Mouse (Mus musculus) intestine, embryonic 16.5 days (tissue): ENCODE measurements around the gene Zmynd12. TPM values are rescaled to one million over a fixed set of nuclear protein-coding genes. Genes with fewer than 3 reads are reported as not detected.

Experiments
- ATAC-seq: fragments of 200-750 bp; cut with Nextera tagmentation; 2 replicates; pipeline ENCODE4 v1.8.0; 2017; ENCODE audit warnings: moderate TSS enrichment, moderate library complexity
- H3K27ac ChIP-seq: fragments of 300-500 bp; sonication (generic); 2 replicates; pipeline ENCODE4 v1.5.1; 2014; ENCODE audit warnings: mild to moderate bottlenecking, low read length
- H3K27me3 ChIP-seq: fragments of 300-500 bp; sonication (generic); replicated peaks from 2 replicates; pipeline ENCODE4 v1.6.1; 2014; ENCODE audit warnings: low read length, control low read depth, mixed read lengths; ENCODE audit not compliant: control insufficient read depth, insufficient read depth
- H3K36me3 ChIP-seq: fragments of 300-500 bp; sonication (generic); 2 replicates; pipeline ENCODE4 v1.6.1; 2014; ENCODE audit warnings: low read length, control low read depth; ENCODE audit not compliant: control insufficient read depth, insufficient read depth
- H3K4me1 ChIP-seq: fragments of 300-500 bp; sonication (generic); 2 replicates; pipeline ENCODE4 v1.6.1; 2014; ENCODE audit warnings: low read length, control low read depth, mixed read lengths; ENCODE audit not compliant: control insufficient read depth, insufficient read depth
- H3K4me2 ChIP-seq: fragments of 300-500 bp; sonication (generic); 2 replicates; pipeline ENCODE4 v1.6.1; 2014; ENCODE audit warnings: low read depth, low read length, control low read depth
- H3K4me3 ChIP-seq: fragments of 300-500 bp; sonication (generic); 2 replicates; pipeline ENCODE4 v1.5.1; 2014; ENCODE audit warnings: mild to moderate bottlenecking, low read length
- H3K9ac ChIP-seq: fragments of 300-500 bp; sonication (generic); 2 replicates; pipeline ENCODE4 v1.6.1; 2014; ENCODE audit warnings: low read depth, low read length
- H3K9me3 ChIP-seq: fragments of 300-500 bp; sonication (generic); 2 replicates; pipeline ENCODE4 v1.6.1; 2016; ENCODE audit warnings: low read length, control low read depth; ENCODE audit not compliant: control insufficient read depth
- WGBS: fragments of 180-500 bp; shearing (Covaris S2); extraction: QIAGEN DNeasy Blood & Tissue Kit; methylation state at CpG from one replicate; pipeline ENCODE4 v1.1.7; 2014; 5-methylcytosine and 5-hydroxymethylcytosine counted together
- polyA plus RNA-seq: library from polyadenylated mRNA; unstranded; fragments of >200 nt; fragmentation: Nextera tagmentation; extraction: Ambion mirVana; gene quantifications from 2 replicates; pipeline ENCODE4 v1.2.1, GENCODE M21; 2015

The Zmynd12 gene
- polyA plus RNA-seq, 1 experiment from 2014 or later, result 1.2 TPM

DNA sequence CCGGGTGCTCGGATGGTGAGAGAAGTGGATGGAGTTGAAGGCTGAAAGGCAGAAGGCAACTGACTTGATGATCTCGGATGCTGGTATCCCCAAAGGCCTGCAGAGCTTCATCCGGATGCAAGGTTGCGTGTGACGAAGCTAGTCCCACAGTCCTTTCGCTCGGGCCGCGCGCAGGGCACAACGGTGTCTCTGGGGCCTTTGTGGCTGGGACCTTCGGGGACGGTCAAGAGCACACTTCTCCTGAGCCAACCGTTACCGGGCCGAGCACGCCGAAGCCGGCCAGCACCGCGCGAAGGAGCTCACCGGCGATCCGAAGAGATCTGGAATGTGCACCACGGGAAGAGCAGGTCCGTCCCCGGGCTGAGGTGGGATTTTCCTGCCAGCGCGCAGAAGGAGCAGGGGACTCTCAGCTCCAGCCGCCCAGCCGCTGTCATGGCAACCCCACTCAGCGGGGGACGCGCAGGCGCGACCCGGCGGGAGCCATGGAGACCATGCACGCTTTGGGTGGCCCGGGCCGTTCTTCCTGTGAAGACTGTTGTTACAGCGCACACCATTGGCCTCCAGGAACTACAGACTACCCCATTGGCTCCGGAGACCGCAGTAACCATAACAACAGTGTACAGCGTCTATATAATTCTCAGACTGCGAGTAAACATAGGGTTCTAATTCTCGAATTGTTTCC lies 7.4 kb upstream of the Zmynd12 start, which contains the start of gene Ccdc30:
Ccdc30 (minus strand) TSS at position 450 of the 682 bp plus-strand sequence.
- under 1% methylated on average over 49 of the region's 49 CpGs for WGBS
- no peaks in the 10 kb centered on the region for H3K27me3 ChIP-seq
- no peaks in the 10 kb centered on the region; the same call in 1 of the 2 replicates for H3K36me3 ChIP-seq
- H3K9ac ChIP-seq, result peak within 1 kb of the TSS; percentile 63
- H3K4me2 ChIP-seq, result peak within 1 kb of the TSS; percentile 90
- peaks cover 5% of the 10 kb centered on the region for H3K4me1 ChIP-seq
- H3K27ac ChIP-seq, result no peak within 1 kb of the TSS
- peak; percentile 99 for ATAC-seq
- H3K9me3 ChIP-seq, result no peaks in the 10 kb centered on the region
- peak within 1 kb of the TSS; percentile 54 for H3K4me3 ChIP-seq

- ATAC-seq, result no peak
- Histone ChIP-seq H3K27ac (no peak overlapping the region), H3K4me1 (peaks cover 13% of the 10 kb centered on the region), H3K36me3 (no peaks in the 10 kb centered on the region; the same call in 1 of the 2 replicates), H3K27me3 (no peaks in the 10 kb centered on the region), H3K4me2 (no peak overlapping the region), H3K9ac (no peak overlapping the region), H3K4me3 (no peak overlapping the region), H3K9me3 (no peaks in the 10 kb centered on the region)
- WGBS, result 77% methylated on average over 3 of the region's 3 CpGs
These were observed 5.3 kb upstream of the Zmynd12 start for GRCm38 (mm10) chr4:119417270-119417669.

- H3K27ac ChIP-seq, result no peak overlapping the region
- peaks cover 15% of the 10 kb centered on the region for H3K4me1 ChIP-seq
- H3K4me2 ChIP-seq, result no peak overlapping the region
- H3K9me3 ChIP-seq, result no peaks in the 10 kb centered on the region
- no peaks in the 10 kb centered on the region for H3K27me3 ChIP-seq
- H3K36me3 ChIP-seq, result no peaks in the 10 kb centered on the region; the same call in 1 of the 2 replicates
- WGBS, result 86% methylated on average over 3 of the region's 3 CpGs
- no peak overlapping the region for H3K4me3 ChIP-seq
- no peak for ATAC-seq
- H3K9ac ChIP-seq, result no peak overlapping the region
These were observed 4.7 kb upstream of the Zmynd12 start for GRCm38 (mm10) chr4:119417894-119418293.

GRCm38 (mm10) chr4:119421191-119421590 lies 1.4 kb upstream of the Zmynd12 start:
- Histone ChIP-seq H3K9ac (peak overlapping the region; percentile 94), H3K4me2 (peak overlapping the region; percentile 72), H3K4me3 (peak overlapping the region; percentile 81), H3K27ac (no peak overlapping the region; the same call in 1 of the 2 replicates), H3K27me3 (no peaks in the 10 kb centered on the region), H3K4me1 (peaks cover 20% of the 10 kb centered on the region), H3K9me3 (no peaks in the 10 kb centered on the region), H3K36me3 (no peaks in the 10 kb centered on the region; the same call in 1 of the 2 replicates)
- 27% methylated on average over 3 of the region's 3 CpGs for WGBS
- no peak for ATAC-seq

DNA sequence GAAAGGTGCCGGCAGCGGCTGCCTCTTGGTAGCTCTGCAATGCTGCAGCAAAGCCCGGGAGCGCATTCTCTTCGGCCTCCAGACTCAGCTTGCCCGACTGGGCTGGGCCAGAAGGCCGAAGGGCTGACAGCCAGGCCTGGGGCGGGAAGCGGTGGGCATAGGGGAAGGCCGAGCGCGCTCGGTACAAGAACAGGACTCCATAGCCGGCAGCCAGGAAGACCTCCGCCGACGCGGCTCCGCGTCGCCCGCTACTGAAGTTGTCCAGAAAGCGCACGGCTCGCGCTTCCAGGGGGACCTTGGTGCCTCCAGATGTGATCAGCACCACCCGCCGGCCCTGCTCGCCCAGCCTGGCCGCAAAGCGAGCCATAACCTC lies 707 bp upstream of the Zmynd12 start:
- no peaks in the 10 kb centered on the region for H3K9me3 ChIP-seq
- H3K4me3 ChIP-seq, result peak overlapping the region; percentile 81
- H3K36me3 ChIP-seq, result no peaks in the 10 kb centered on the region; the same call in 1 of the 2 replicates
- ATAC-seq, result peak; percentile 62
- under 1% methylated on average over 31 of the region's 31 CpGs for WGBS
- peaks cover 20% of the 10 kb centered on the region for H3K4me1 ChIP-seq
- H3K4me2 ChIP-seq, result peak overlapping the region; percentile 72
- H3K9ac ChIP-seq, result peak overlapping the region; percentile 94
- H3K27ac ChIP-seq, result peak overlapping the region; percentile 95
- no peaks in the 10 kb centered on the region for H3K27me3 ChIP-seq

- ATAC-seq, result no peak
- Histone ChIP-seq H3K4me2 (no peak overlapping the region), H3K4me1 (peaks cover 20% of the 10 kb centered on the region), H3K9ac (no peak overlapping the region), H3K4me3 (no peak overlapping the region), H3K27ac (no peak overlapping the region), H3K36me3 (no peaks in the 10 kb centered on the region), H3K27me3 (no peaks in the 10 kb centered on the region), H3K9me3 (no peaks in the 10 kb centered on the region)
- WGBS, result 93% methylated on average over 2 of the region's 2 CpGs
These were observed 2.5 kb downstream of the Zmynd12 start for GRCm38 (mm10) chr4:119425077-119425476.

DNA sequence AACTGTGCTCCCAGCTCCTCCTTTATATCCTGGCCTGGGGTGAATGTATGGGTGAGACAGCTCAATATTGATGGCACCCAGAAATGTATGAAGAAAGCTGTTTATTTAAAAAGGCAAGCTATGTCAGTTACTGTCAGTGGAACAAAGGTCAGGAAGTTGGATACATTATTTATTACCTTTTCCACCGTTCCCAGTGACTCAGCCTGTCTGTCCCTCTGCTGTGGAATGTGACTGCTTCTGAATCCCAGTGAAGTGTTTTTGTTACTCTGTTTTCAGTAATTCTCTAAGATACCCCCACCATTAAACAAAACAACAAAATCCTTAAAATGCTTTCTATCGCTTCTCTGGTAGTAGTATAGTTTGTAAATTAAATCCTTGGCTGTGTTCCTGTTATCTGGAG lies 3.0 kb downstream of the Zmynd12 start:
- H3K9ac ChIP-seq, result no peak overlapping the region
- no peak overlapping the region for H3K27ac ChIP-seq

GRCm38 (mm10) chr4:119427680-119428079 lies 5.1 kb downstream of the Zmynd12 start:
- Histone ChIP-seq H3K4me1 (peaks cover 12% of the 10 kb centered on the region), H3K4me2 (no peak overlapping the region), H3K9me3 (no peaks in the 10 kb centered on the region), H3K27me3 (no peaks in the 10 kb centered on the region), H3K36me3 (no peaks in the 10 kb centered on the region), H3K9ac (no peak overlapping the region), H3K4me3 (no peak overlapping the region), H3K27ac (no peak overlapping the region)
- ATAC-seq, result no peak
- WGBS, result 55% methylated on average over 2 of the region's 2 CpGs

More for the DNA sequence above, 3.0 kb downstream of the Zmynd12 start:
- no peak for ATAC-seq
- WGBS, result 40% methylated on average over 2 of the region's 2 CpGs
- no peaks in the 10 kb centered on the region for H3K36me3 ChIP-seq
- no peak overlapping the region for H3K4me2 ChIP-seq
- no peaks in the 10 kb centered on the region for H3K9me3 ChIP-seq
- no peak overlapping the region for H3K4me3 ChIP-seq
- H3K27me3 ChIP-seq, result no peaks in the 10 kb centered on the region
- peaks cover 20% of the 10 kb centered on the region for H3K4me1 ChIP-seq

DNA sequence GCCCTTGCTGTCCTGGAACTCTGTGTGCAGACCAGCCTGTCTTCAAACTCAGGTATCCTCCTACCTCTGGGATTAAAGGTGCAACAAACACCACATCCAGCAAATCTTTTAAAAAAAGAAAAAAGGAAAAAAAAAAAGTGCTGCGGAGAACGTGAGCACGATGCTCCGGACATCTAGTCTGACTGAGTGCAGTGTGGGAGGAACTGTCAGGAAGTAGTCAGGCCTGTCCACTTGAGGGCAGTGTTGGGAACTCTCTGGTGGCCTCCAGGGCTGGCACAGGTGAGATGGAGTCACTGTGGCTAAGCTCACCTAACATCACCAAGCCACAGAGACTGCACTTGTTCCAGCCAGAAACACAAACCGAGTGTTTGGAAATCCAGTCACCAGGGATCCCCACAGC lies 8.1 kb downstream of the Zmynd12 start:
- Histone ChIP-seq H3K9ac (no peak overlapping the region), H3K4me1 (peaks cover 2% of the 10 kb centered on the region; the same call in 1 of the 2 replicates), H3K36me3 (no peaks in the 10 kb centered on the region), H3K27me3 (no peaks in the 10 kb centered on the region), H3K4me3 (no peak overlapping the region), H3K9me3 (no peaks in the 10 kb centered on the region), H3K27ac (no peak overlapping the region), H3K4me2 (peak overlapping the region; percentile 25; the same call in 1 of the 2 replicates)
- WGBS, result 24% methylated on average over 5 of the region's 5 CpGs
- peak; percentile 85 for ATAC-seq
